Mouse (Mus musculus) B cell, adult 62 days (primary cell): ENCODE results near the gene Cacna1e. TPM values are rescaled to one million over a fixed set of nuclear protein-coding genes. Genes with fewer than 3 reads are reported as not detected.

Experiments
- total RNA-seq: library from RNA; stranded (reverse); gene quantifications from 4 replicates; pipeline ENCODE4 v1.2.4, GENCODE M21; 2023

Cacna1e gene
- total RNA-seq = 22.8 to 28.1 TPM (median 27.0 TPM) in 4 replicates

GRCm38 (mm10) chr1:154884275-154885206 lies at the start of gene Cacna1e:
Cacna1e (minus strand) TSS chr1:154884501.

Other genes with a start within 250 kb of the Cacna1e start
- gene Ier5, start 215.1 kb upstream of the Cacna1e start, total RNA-seq = 339 to 378 TPM (median 348 TPM) in 4 replicates